Mouse (Mus musculus): ENCODE measurements around the gene Apoa5. TPM values are rescaled to one million over a fixed set of nuclear protein-coding genes. Genes with fewer than 3 reads are reported as not detected.
A peak's percentile ranks its signal among the peaks of the same experiment; 100 is the strongest.
"Not testable (repeated sequence)": the region's sequence is repeated elsewhere in the genome, so short reads cannot be mapped to it uniquely, and the experiment has no call there.

Gene Apoa5
- polyA plus RNA-seq, 1 experiment from 2014 or later, result 0.18 TPM

- DNase-seq (ENCODE audit: low spot score), result no peak
Measured at GRCm38 (mm10) chr9:46261131-46261530, 7.3 kb upstream of the Apoa5 start.

- no peak for DNase-seq (ENCODE audit: low spot score)
Measured at GRCm38 (mm10) chr9:46269125-46269524, 692 bp downstream of the Apoa5 start.

GRCm38 (mm10) chr9:46270782-46271181, 2.3 kb downstream of the Apoa5 start:
- no peak for DNase-seq (ENCODE audit: low spot score)

GRCm38 (mm10) chr9:46272070-46272469, 3.6 kb downstream of the Apoa5 start:
- DNase-seq (ENCODE audit: low spot score), result peak; percentile 18

- DNase-seq (ENCODE audit: low spot score), result peak; percentile 92
Measured at GRCm38 (mm10) chr9:46272677-46273454, 4.4 kb downstream of the Apoa5 start, which contains the start of gene Zpr1. TSS of gene Zpr1 (plus strand) at chr9:46273064.

GRCm38 (mm10) chr9:46274494-46274893, 6.1 kb downstream of the Apoa5 start:
- DNase-seq (ENCODE audit: low spot score), result no peak

GRCm38 (mm10) chr9:46282631-46283436, 14.4 kb downstream of the Apoa5 start, which contains the start of gene Bud13:
TSS of gene Bud13 (plus strand) at chr9:46283008.
- peak; percentile 92 for DNase-seq (ENCODE audit: low spot score)

GRCm38 (mm10) chr9:46298381-46298780, 29.9 kb downstream of the Apoa5 start:
- DNase-seq (ENCODE audit: low spot score), result no peak

GRCm38 (mm10) chr9:46302142-46302541, 33.7 kb downstream of the Apoa5 start:
- peak; percentile 58 for DNase-seq (ENCODE audit: low spot score)

GRCm38 (mm10) chr9:46309121-46309520, 40.7 kb downstream of the Apoa5 start:
- peak; percentile 23 for DNase-seq (ENCODE audit: low spot score)

- peak; percentile 73 for DNase-seq (ENCODE audit: low spot score)
Measured at GRCm38 (mm10) chr9:46314507-46314906, 46.1 kb downstream of the Apoa5 start.

- DNase-seq (ENCODE audit: low spot score), result no peak
Measured at GRCm38 (mm10) chr9:46314921-46315320, 46.5 kb downstream of the Apoa5 start.

- no peak for DNase-seq (ENCODE audit: low spot score)
Measured at GRCm38 (mm10) chr9:46315807-46316365, 47.5 kb downstream of the Apoa5 start.

- DNase-seq (ENCODE audit: low spot score), result no peak
Measured at GRCm38 (mm10) chr9:46316388-46316787, 48.0 kb downstream of the Apoa5 start.

- DNase-seq (ENCODE audit: low spot score), result no peak
Measured at GRCm38 (mm10) chr9:46316909-46317308, 48.5 kb downstream of the Apoa5 start.

GRCm38 (mm10) chr9:46317957-46318356, 49.5 kb downstream of the Apoa5 start:
- no peak for DNase-seq (ENCODE audit: low spot score)

GRCm38 (mm10) chr9:46319886-46320285, 51.5 kb downstream of the Apoa5 start, which contains the start of gene 4931429L15Rik:
TSS of gene 4931429L15Rik (minus strand) at chr9:46319986.
- not testable (repeated sequence) for DNase-seq (ENCODE audit: low spot score)

GRCm38 (mm10) chr9:46320461-46320860, 52.0 kb downstream of the Apoa5 start:
- no peak for DNase-seq (ENCODE audit: low spot score)
